Mouse (Mus musculus) limb, embryonic 12.5 days (tissue): ENCODE data around the gene Ercc5. TPM values are rescaled to one million over a fixed set of nuclear protein-coding genes. Genes with fewer than 3 reads are reported as not detected.

Experiments
- ATAC-seq: fragments of 200-750 bp; cut with Nextera tagmentation; 2 replicates; pipeline ENCODE4 v1.8.0; 2017; ENCODE audit warnings: low read depth, moderate TSS enrichment; ENCODE audit not compliant: insufficient number of reproducible peaks, insufficient read depth, low FRiP score, low TSS enrichment
- H3K27ac ChIP-seq: fragments of 300-500 bp; sonication (generic); 2 replicates; pipeline ENCODE4 v1.5.1; 2016; ENCODE audit warnings: mild to moderate bottlenecking, moderate library complexity
- H3K27me3 ChIP-seq: fragments of 300-500 bp; sonication (generic); 2 replicates; pipeline ENCODE4 v1.6.1; 2016; ENCODE audit warnings: mild to moderate bottlenecking, moderate library complexity
- H3K36me3 ChIP-seq: fragments of 300-500 bp; sonication (generic); 2 replicates; pipeline ENCODE4 v1.6.1; 2016; ENCODE audit warnings: mild to moderate bottlenecking, moderate library complexity
- H3K4me1 ChIP-seq: fragments of 300-500 bp; sonication (generic); replicated peaks from 2 replicates; pipeline ENCODE4 v1.6.1; 2016
- H3K4me2 ChIP-seq: fragments of 300-500 bp; sonication (generic); 2 replicates; pipeline ENCODE4 v1.6.1; 2016; ENCODE audit warnings: mild to moderate bottlenecking, moderate library complexity
- H3K4me3 ChIP-seq: fragments of 300-500 bp; sonication (generic); replicated peaks from 2 replicates; pipeline ENCODE4 v1.5.1; 2016; ENCODE audit warnings: mild to moderate bottlenecking
- H3K9ac ChIP-seq: fragments of 300-500 bp; sonication (generic); replicated peaks from 2 replicates; pipeline ENCODE4 v1.6.1; 2016; ENCODE audit warnings: mild to moderate bottlenecking, moderate library complexity
- H3K9me3 ChIP-seq: fragments of 300-500 bp; sonication (generic); 2 replicates; pipeline ENCODE4 v1.6.1; 2016; ENCODE audit warnings: mild to moderate bottlenecking, moderate library complexity
- WGBS: fragments of 180-500 bp; shearing (Covaris S2); methylation state at CpG from one replicate; pipeline ENCODE4 v1.1.7; 2016; 5-methylcytosine and 5-hydroxymethylcytosine counted together
- polyA plus RNA-seq: library from polyadenylated mRNA; unstranded; fragments of >200 nt; fragmentation: Nextera tagmentation; extraction: Ambion mirVana; gene quantifications from 2 replicates; pipeline ENCODE4 v1.2.1, GENCODE M21; 2016

The Ercc5 gene
- polyA plus RNA-seq, 1 experiment from 2014 or later: 34.8 TPM

GRCm38 (mm10) chr1:44129929-44130581 lies 17.5 kb upstream of the Ercc5 start:
- H3K9ac ChIP-seq: no peak overlapping the region
- no peak for ATAC-seq
- H3K9me3 ChIP-seq: no peaks in the 10 kb centered on the region
- no peak overlapping the region for H3K27ac ChIP-seq
- H3K4me3 ChIP-seq: no peak overlapping the region
- H3K4me1 ChIP-seq: no peaks in the 10 kb centered on the region
- WGBS: 91% methylated on average over 4 of the region's 4 CpGs
- H3K27me3 ChIP-seq: no peaks in the 10 kb centered on the region
- peaks cover 61% of the 10 kb centered on the region for H3K36me3 ChIP-seq
- H3K4me2 ChIP-seq: no peak overlapping the region

DNA sequence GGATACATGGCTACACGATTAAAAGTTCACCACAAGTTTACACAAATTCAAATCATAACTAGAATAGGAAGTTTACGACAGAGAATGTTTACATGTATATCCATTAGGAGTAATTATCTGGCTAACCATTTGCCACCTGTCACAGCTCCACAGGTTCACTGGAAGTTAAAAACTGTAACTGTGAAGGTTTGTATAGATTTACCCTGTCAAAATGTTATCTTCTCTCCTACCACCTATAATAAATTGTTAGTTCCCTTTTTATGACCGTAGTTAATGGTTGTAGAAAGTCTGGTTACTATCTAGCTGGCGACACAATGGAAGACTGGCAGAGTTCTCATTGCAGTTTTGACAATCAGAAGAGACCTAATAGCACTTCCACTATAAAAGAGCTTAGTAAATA lies 7.3 kb upstream of the Ercc5 start:
- no peaks in the 10 kb centered on the region for H3K27me3 ChIP-seq
- H3K4me3 ChIP-seq: no peak overlapping the region
- no peaks in the 10 kb centered on the region for H3K4me1 ChIP-seq
- no peak overlapping the region for H3K4me2 ChIP-seq
- H3K9ac ChIP-seq: no peak overlapping the region
- H3K36me3 ChIP-seq: peaks cover 78% of the 10 kb centered on the region
- no peaks in the 10 kb centered on the region for H3K9me3 ChIP-seq
- ATAC-seq: no peak
- H3K27ac ChIP-seq: no peak overlapping the region
- 72% methylated on average over 4 of the region's 4 CpGs for WGBS

GRCm38 (mm10) chr1:44142747-44143146 lies 4.8 kb upstream of the Ercc5 start:
- Histone ChIP-seq H3K4me3 (no peak overlapping the region), H3K27ac (no peak overlapping the region), H3K9me3 (no peaks in the 10 kb centered on the region), H3K4me2 (no peak overlapping the region), H3K4me1 (no peaks in the 10 kb centered on the region), H3K36me3 (peaks cover 66% of the 10 kb centered on the region), H3K27me3 (no peaks in the 10 kb centered on the region), H3K9ac (no peak overlapping the region)
- 88% methylated on average over 5 of the region's 5 CpGs for WGBS
- ATAC-seq: no peak

DNA sequence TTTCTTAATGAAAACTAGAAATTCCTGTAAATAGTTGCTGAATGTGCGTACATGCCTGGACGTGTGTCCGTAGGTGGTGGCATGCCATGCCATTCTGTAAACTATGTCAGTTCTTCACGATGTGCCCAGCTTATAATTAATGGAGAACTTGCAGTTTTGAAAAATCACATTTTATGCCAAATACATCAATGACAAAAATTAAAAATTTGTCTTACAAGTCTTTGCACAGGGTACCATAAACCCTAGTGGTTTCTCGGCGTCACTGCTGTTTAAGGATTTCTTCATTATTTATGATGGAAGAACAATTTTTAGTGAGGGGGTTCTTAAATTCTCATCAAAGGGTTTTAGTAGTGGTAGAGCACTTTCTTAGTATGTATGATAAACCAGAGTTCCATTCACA lies 1.2 kb downstream of the Ercc5 start:
- 45% methylated on average over 6 of the region's 6 CpGs for WGBS
- Histone ChIP-seq H3K27ac (no peak overlapping the region), H3K27me3 (no peaks in the 10 kb centered on the region), H3K36me3 (peaks cover 14% of the 10 kb centered on the region), H3K4me3 (peak overlapping the region; percentile 73), H3K4me1 (no peaks in the 10 kb centered on the region), H3K9me3 (no peaks in the 10 kb centered on the region), H3K9ac (0 out of 2 replicates have a peak overlapping the region, but pooled peaks have one; percentile 89), H3K4me2 (peak overlapping the region; percentile 65)
- ATAC-seq: no peak

DNA sequence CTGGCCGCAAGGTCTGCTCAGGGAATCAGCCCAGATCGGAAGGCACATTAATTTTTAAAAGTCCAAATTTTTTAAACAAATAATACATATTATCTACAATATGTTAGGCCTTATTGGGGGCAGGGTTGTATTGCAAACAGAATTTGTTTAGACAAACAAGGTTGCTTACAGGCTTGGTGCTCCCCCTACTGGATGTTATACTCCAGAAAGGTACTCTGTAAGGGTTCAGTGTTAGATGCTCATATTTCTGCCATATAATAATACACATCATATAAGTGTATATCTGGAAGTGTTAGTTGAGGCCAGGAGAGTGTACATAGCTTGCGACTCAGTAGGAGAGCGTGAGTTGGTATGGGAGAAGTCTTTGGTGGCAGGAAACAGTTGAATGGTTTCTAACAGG lies 7.7 kb downstream of the Ercc5 start:
- 96% methylated on average over 4 of the region's 4 CpGs for WGBS
- no peaks in the 10 kb centered on the region for H3K4me1 ChIP-seq
- no peak overlapping the region for H3K27ac ChIP-seq
- peaks cover 31% of the 10 kb centered on the region for H3K36me3 ChIP-seq
- no peak overlapping the region for H3K4me2 ChIP-seq
- H3K9me3 ChIP-seq: no peaks in the 10 kb centered on the region
- no peaks in the 10 kb centered on the region for H3K27me3 ChIP-seq
- no peak for ATAC-seq
- H3K4me3 ChIP-seq: no peak overlapping the region
- no peak overlapping the region for H3K9ac ChIP-seq

DNA sequence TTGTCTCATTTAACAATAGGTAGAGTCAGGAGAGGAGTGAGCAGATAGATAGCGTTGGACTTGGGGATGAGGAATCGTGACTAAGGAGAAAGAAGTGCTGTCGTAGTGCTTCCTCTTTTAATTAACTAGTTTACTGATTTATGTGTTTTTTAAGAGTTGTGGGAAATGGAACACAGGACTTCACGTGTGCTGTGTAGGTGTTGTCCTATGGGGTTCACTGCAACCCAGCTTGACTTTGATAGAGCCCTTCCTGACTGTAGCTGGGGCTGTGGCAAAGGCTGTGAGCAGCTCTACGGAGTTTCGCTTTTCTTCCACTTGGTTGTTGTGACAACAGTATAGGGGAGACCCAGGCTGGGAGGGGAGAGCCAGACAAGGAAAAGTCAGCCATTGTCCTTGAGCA lies 10.8 kb downstream of the Ercc5 start:
- WGBS: 85% methylated on average over 6 of the region's 6 CpGs
- no peaks in the 10 kb centered on the region for H3K27me3 ChIP-seq

DNA sequence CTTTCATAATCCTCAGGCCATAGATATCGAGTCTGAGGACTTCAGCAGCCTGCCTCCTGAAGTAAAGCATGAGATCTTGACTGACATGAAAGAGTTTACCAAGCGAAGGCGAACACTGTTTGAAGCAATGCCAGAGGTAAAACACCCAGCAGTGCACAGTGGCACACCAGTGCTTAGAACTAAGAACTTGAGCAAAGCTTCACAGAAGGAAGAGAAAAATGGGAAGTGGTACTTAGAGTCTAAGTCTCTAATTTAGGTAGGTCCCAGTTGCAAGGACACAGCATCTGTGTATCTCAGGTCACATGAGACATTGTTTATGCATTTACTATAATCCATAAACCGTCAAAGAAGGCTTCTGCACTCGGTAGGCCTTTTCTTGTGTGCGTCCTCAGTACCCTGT lies 14.3 kb downstream of the Ercc5 start:
- Histone ChIP-seq H3K9me3 (no peaks in the 10 kb centered on the region), H3K36me3 (peaks cover 73% of the 10 kb centered on the region), H3K4me2 (no peak overlapping the region), H3K27ac (no peak overlapping the region), H3K4me3 (no peak overlapping the region), H3K4me1 (no peaks in the 10 kb centered on the region), H3K9ac (no peak overlapping the region), H3K27me3 (no peaks in the 10 kb centered on the region)
- ATAC-seq: no peak
- WGBS: 89% methylated on average over 6 of the region's 6 CpGs

More for the DNA sequence above, 10.8 kb downstream of the Ercc5 start:
- ATAC-seq: no peak
- H3K9me3 ChIP-seq: no peaks in the 10 kb centered on the region
- peaks cover 54% of the 10 kb centered on the region for H3K36me3 ChIP-seq
- H3K27ac ChIP-seq: no peak overlapping the region
- no peak overlapping the region for H3K4me2 ChIP-seq
- H3K4me1 ChIP-seq: no peaks in the 10 kb centered on the region
- H3K9ac ChIP-seq: no peak overlapping the region
- H3K4me3 ChIP-seq: no peak overlapping the region

DNA sequence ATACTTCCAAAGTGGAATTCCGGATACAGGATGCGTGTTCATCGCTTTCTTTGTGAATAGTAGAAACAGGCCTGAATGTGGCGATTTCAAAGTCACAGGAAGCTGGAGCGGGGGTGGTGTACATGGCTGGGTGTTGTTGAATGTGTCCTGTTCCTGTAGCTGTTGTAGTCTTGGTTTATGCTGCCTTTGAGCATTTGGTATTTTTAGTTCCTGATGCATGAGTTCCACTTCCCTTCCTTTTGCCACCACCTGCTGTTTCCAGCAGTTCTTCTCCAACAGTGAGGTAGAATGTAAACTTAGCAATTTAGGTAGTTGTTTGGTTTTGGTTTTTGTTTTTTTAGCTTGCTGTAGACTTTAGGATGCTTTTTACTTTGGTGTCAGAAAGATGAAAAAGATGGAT lies 14.8 kb downstream of the Ercc5 start:
- 93% methylated on average over 5 of the region's 5 CpGs for WGBS
- Histone ChIP-seq H3K4me1 (no peaks in the 10 kb centered on the region), H3K27me3 (no peaks in the 10 kb centered on the region)

DNA sequence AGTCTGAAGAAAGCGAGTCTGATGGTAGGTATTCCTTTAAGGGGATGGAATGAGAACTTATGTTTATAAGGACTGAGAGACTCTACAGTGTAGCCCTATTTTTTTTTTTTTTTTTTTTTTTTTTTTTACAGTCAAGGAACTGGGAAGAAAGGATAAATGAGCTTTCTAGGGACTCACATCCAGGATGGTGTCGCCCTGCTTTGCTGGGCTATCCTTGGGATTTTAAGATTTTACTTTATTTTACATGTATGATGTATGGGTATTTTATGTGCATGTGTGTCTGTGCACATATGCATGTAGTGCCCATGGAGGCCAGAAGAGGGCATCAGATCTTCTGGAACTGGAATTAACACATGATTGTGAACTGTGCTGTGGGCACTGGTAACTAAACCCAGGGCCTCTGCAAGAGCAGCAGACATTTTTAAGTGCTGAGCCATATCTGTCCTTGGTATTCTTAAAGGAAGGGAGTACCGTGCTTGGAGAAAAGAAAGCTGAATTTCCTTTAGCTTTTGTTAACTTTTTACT lies 20.4 kb downstream of the Ercc5 start:
- H3K4me1 ChIP-seq: no peaks in the 10 kb centered on the region
- ATAC-seq: no peak
- no peak overlapping the region for H3K27ac ChIP-seq
- no peak overlapping the region for H3K9ac ChIP-seq
- H3K4me3 ChIP-seq: no peak overlapping the region
- H3K27me3 ChIP-seq: no peaks in the 10 kb centered on the region
- 95% methylated on average over 3 of the region's 3 CpGs for WGBS
- peaks cover 17% of the 10 kb centered on the region for H3K9me3 ChIP-seq
- peaks cover 78% of the 10 kb centered on the region for H3K36me3 ChIP-seq
- no peak overlapping the region for H3K4me2 ChIP-seq

More for the DNA sequence above, 14.8 kb downstream of the Ercc5 start:
- H3K27ac ChIP-seq: no peak overlapping the region
- no peak for ATAC-seq
- H3K9ac ChIP-seq: no peak overlapping the region
- H3K36me3 ChIP-seq: peaks cover 79% of the 10 kb centered on the region
- no peak overlapping the region for H3K4me3 ChIP-seq
- no peaks in the 10 kb centered on the region for H3K9me3 ChIP-seq
- no peak overlapping the region for H3K4me2 ChIP-seq

DNA sequence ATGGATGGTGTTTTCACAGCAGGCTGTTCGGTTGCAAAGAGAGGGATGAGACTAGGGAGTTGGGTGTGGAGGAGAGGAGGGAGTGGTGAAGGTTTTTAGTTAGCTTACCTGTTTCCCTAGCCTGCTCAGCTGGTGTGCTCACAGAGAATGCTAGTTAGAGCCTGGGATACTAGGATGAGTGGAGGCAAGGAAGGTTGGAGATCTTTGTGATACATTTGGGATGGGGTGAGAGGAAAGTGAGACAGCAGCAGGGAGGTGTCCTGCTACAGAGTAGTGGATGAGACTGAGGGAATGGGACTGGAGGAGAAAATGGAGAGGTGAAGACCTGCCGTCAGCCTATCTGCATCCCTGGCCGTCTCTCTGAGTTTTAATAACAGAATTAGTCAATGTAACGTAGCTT lies 25.1 kb downstream of the Ercc5 start:
- ATAC-seq: no peak
- Histone ChIP-seq H3K27me3 (no peaks in the 10 kb centered on the region), H3K9ac (no peak overlapping the region), H3K4me1 (no peaks in the 10 kb centered on the region), H3K36me3 (peaks cover 88% of the 10 kb centered on the region), H3K27ac (no peak overlapping the region), H3K9me3 (peaks cover 18% of the 10 kb centered on the region), H3K4me2 (no peak overlapping the region), H3K4me3 (no peak overlapping the region)
- WGBS: 94% methylated on average over 4 of the region's 4 CpGs

DNA sequence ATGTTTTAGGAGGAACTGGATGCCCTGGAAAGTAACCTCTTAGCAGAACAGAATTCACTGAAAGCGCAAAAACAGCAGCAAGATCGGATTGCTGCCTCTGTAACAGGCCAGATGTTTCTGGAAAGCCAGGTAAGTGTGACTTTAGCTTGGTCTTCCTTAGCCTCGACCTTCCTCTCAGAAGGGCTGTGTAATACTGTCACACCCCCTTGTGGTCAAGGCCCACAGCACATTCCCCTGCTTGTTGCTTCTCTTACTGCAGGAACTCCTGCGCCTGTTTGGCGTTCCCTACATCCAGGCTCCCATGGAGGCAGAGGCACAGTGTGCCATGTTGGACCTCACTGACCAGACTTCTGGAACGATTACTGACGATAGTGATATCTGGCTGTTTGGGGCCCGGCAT lies 26.4 kb downstream of the Ercc5 start:
- ATAC-seq: no peak
- Histone ChIP-seq H3K4me1 (no peaks in the 10 kb centered on the region), H3K36me3 (peaks cover 89% of the 10 kb centered on the region), H3K27ac (no peak overlapping the region), H3K9ac (no peak overlapping the region), H3K4me2 (no peak overlapping the region), H3K4me3 (no peak overlapping the region), H3K9me3 (peaks cover 18% of the 10 kb centered on the region), H3K27me3 (no peaks in the 10 kb centered on the region)
- WGBS: 83% methylated on average over 8 of the region's 8 CpGs

DNA sequence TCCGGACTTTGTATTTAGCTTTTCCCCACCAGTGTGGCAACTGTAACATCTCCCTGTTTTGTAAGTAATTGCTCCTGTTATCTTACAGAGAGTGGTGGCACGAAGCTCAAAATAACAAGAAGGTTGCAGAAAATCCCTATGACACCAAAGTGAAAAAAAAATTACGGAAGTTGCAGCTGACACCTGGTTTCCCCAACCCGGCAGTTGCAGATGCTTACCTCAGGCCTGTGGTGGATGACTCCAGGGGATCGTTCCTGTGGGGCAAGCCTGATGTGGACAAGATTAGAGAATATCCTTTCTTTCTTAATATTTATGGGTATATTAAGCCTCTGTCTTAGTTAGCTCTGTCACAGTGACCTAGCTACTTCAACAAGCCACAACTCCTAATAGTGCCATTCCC lies 30.5 kb downstream of the Ercc5 start:
- 90% methylated on average over 5 of the region's 5 CpGs for WGBS
- no peak overlapping the region for H3K27ac ChIP-seq
- no peak overlapping the region for H3K4me2 ChIP-seq
- no peaks in the 10 kb centered on the region for H3K9me3 ChIP-seq
- no peak overlapping the region for H3K4me3 ChIP-seq
- H3K27me3 ChIP-seq: no peaks in the 10 kb centered on the region
- H3K4me1 ChIP-seq: no peaks in the 10 kb centered on the region
- ATAC-seq: no peak
- H3K36me3 ChIP-seq: peaks cover 77% of the 10 kb centered on the region
- no peak overlapping the region for H3K9ac ChIP-seq
